Mouse (Mus musculus): ENCODE results near the gene Gm20388. TPM values are rescaled to one million over a fixed set of nuclear protein-coding genes. Genes with fewer than 3 reads are reported as not detected.

The Gm20388 gene
- polyA plus RNA-seq, 1 experiment from 2014 or later: not detected

- 2% methylated on average over 8 of the region's 8 CpGs for WGBS
- H3K4me2 ChIP-seq (ENCODE audit: low read depth, severe bottlenecking): no peak overlapping the region
- peaks cover 19% of the 10 kb centered on the region for H3K36me3 ChIP-seq (ENCODE audit: control insufficient read depth, insufficient read depth, low read length)
- ATAC-seq (ENCODE audit: insufficient number of reproducible peaks, low FRiP score, low TSS enrichment, low read depth): no peak
- peaks cover 65% of the 10 kb centered on the region for H3K4me1 ChIP-seq (ENCODE audit: control insufficient read depth, insufficient read depth, low read length)
- no peaks in the 10 kb centered on the region for H3K27me3 ChIP-seq (ENCODE audit: control insufficient read depth, insufficient read depth, low read length)
- peak; percentile 74 for DNase-seq (ENCODE audit: low spot score)
- H3K9me3 ChIP-seq (ENCODE audit: control insufficient read depth, low read length): no peaks in the 10 kb centered on the region
- peak overlapping the region; percentile 53 for H3K27ac ChIP-seq (replicated peaks; ENCODE audit: low read depth, low read length)
- no peak overlapping the region for H3K9ac ChIP-seq (ENCODE audit: low read length)
- H3K4me3 ChIP-seq (ENCODE audit: low read depth, low read length): no peak overlapping the region
Observed at GRCm38 (mm10) chr8:120563348-120563724, 652.7 kb downstream of the Gm20388 start.

- ATAC-seq (ENCODE audit: insufficient number of reproducible peaks, low FRiP score, low TSS enrichment, low read depth) (no peak), DNase-seq (ENCODE audit: low spot score) (peak; percentile 53)
- no peak overlapping the region for H3K4me2 ChIP-seq (ENCODE audit: low read depth, severe bottlenecking)
- peak overlapping the region; percentile 53 for H3K27ac ChIP-seq (replicated peaks; ENCODE audit: low read depth, low read length)
- no peak overlapping the region; the same call in 1 of the 2 replicates for H3K9ac ChIP-seq (ENCODE audit: low read length)
- H3K9me3 ChIP-seq (ENCODE audit: control insufficient read depth, low read length): no peaks in the 10 kb centered on the region
- H3K27me3 ChIP-seq (ENCODE audit: control insufficient read depth, insufficient read depth, low read length): no peaks in the 10 kb centered on the region
- WGBS: 24% methylated on average over 20 of the region's 20 CpGs
- H3K4me3 ChIP-seq (ENCODE audit: low read depth, low read length): no peak overlapping the region
- peaks cover 27% of the 10 kb centered on the region for H3K36me3 ChIP-seq (ENCODE audit: control insufficient read depth, insufficient read depth, low read length)
- peaks cover 57% of the 10 kb centered on the region for H3K4me1 ChIP-seq (ENCODE audit: control insufficient read depth, insufficient read depth, low read length)
Observed at GRCm38 (mm10) chr8:120563851-120564837, 653.5 kb downstream of the Gm20388 start.

GRCm38 (mm10) chr8:120565151-120565711 is 654.6 kb downstream of the Gm20388 start:
- no peak overlapping the region for H3K9ac ChIP-seq (ENCODE audit: low read length)
- peaks cover 30% of the 10 kb centered on the region for H3K36me3 ChIP-seq (ENCODE audit: control insufficient read depth, insufficient read depth, low read length)
- peaks cover 50% of the 10 kb centered on the region for H3K4me1 ChIP-seq (ENCODE audit: control insufficient read depth, insufficient read depth, low read length)

GRCm38 (mm10) chr8:120566681-120567080 is 656.0 kb downstream of the Gm20388 start:
- Histone ChIP-seq H3K4me2 (ENCODE audit: low read depth, severe bottlenecking) (no peak overlapping the region), H3K27ac (replicated peaks; ENCODE audit: low read depth, low read length) (no peak overlapping the region), H3K9me3 (ENCODE audit: control insufficient read depth, low read length) (no peaks in the 10 kb centered on the region), H3K36me3 (ENCODE audit: control insufficient read depth, insufficient read depth, low read length) (peaks cover 40% of the 10 kb centered on the region), H3K4me1 (ENCODE audit: control insufficient read depth, insufficient read depth, low read length) (peaks cover 48% of the 10 kb centered on the region), H3K27me3 (ENCODE audit: control insufficient read depth, insufficient read depth, low read length) (no peaks in the 10 kb centered on the region), H3K4me3 (ENCODE audit: low read depth, low read length) (no peak overlapping the region), H3K9ac (ENCODE audit: low read length) (no peak overlapping the region)
- 85% methylated on average over 8 of the region's 8 CpGs for WGBS
- DNase-seq (ENCODE audit: low spot score) (no peak), ATAC-seq (ENCODE audit: insufficient number of reproducible peaks, low FRiP score, low TSS enrichment, low read depth) (no peak)

More at GRCm38 (mm10) chr8:120565151-120565711, 654.6 kb downstream of the Gm20388 start:
- no peak overlapping the region for H3K27ac ChIP-seq (replicated peaks; ENCODE audit: low read depth, low read length)
- no peak overlapping the region for H3K4me2 ChIP-seq (ENCODE audit: low read depth, severe bottlenecking)
- peak; percentile 62 for DNase-seq (ENCODE audit: low spot score)
- no peak for ATAC-seq (ENCODE audit: insufficient number of reproducible peaks, low FRiP score, low TSS enrichment, low read depth)
- no peaks in the 10 kb centered on the region for H3K27me3 ChIP-seq (ENCODE audit: control insufficient read depth, insufficient read depth, low read length)
- H3K4me3 ChIP-seq (ENCODE audit: low read depth, low read length): no peak overlapping the region
- WGBS: 13% methylated on average over 7 of the region's 7 CpGs
- H3K9me3 ChIP-seq (ENCODE audit: control insufficient read depth, low read length): no peaks in the 10 kb centered on the region

GRCm38 (mm10) chr8:120567731-120568130 is 657.1 kb downstream of the Gm20388 start:
- H3K27ac ChIP-seq (replicated peaks; ENCODE audit: low read depth, low read length): no peak overlapping the region
- peaks cover 50% of the 10 kb centered on the region for H3K36me3 ChIP-seq (ENCODE audit: control insufficient read depth, insufficient read depth, low read length)
- H3K4me3 ChIP-seq (ENCODE audit: low read depth, low read length): no peak overlapping the region
- no peaks in the 10 kb centered on the region for H3K9me3 ChIP-seq (ENCODE audit: control insufficient read depth, low read length)
- DNase-seq (ENCODE audit: low spot score): no peak
- H3K27me3 ChIP-seq (ENCODE audit: control insufficient read depth, insufficient read depth, low read length): no peaks in the 10 kb centered on the region
- ATAC-seq (ENCODE audit: insufficient number of reproducible peaks, low FRiP score, low TSS enrichment, low read depth): no peak
- 96% methylated on average over 17 of the region's 17 CpGs for WGBS
- H3K4me2 ChIP-seq (ENCODE audit: low read depth, severe bottlenecking): no peak overlapping the region
- H3K4me1 ChIP-seq (ENCODE audit: control insufficient read depth, insufficient read depth, low read length): peaks cover 42% of the 10 kb centered on the region
- H3K9ac ChIP-seq (ENCODE audit: low read length): no peak overlapping the region

GRCm38 (mm10) chr8:120568164-120568798 is 657.6 kb downstream of the Gm20388 start:
- ATAC-seq (ENCODE audit: insufficient number of reproducible peaks, low FRiP score, low TSS enrichment, low read depth) (no peak), DNase-seq (ENCODE audit: low spot score) (no peak)
- H3K9me3 ChIP-seq (ENCODE audit: control insufficient read depth, low read length): no peaks in the 10 kb centered on the region
- peaks cover 54% of the 10 kb centered on the region for H3K36me3 ChIP-seq (ENCODE audit: control insufficient read depth, insufficient read depth, low read length)
- H3K4me1 ChIP-seq (ENCODE audit: control insufficient read depth, insufficient read depth, low read length): peaks cover 36% of the 10 kb centered on the region
- H3K27me3 ChIP-seq (ENCODE audit: control insufficient read depth, insufficient read depth, low read length): no peaks in the 10 kb centered on the region
- H3K27ac ChIP-seq (replicated peaks; ENCODE audit: low read depth, low read length): no peak overlapping the region
- no peak overlapping the region for H3K9ac ChIP-seq (ENCODE audit: low read length)
- WGBS: 96% methylated on average over 37 of the region's 37 CpGs
- H3K4me3 ChIP-seq (ENCODE audit: low read depth, low read length): no peak overlapping the region
- no peak overlapping the region for H3K4me2 ChIP-seq (ENCODE audit: low read depth, severe bottlenecking)

- Histone ChIP-seq H3K27me3 (ENCODE audit: control insufficient read depth, insufficient read depth, low read length) (no peaks in the 10 kb centered on the region), H3K4me3 (ENCODE audit: low read depth, low read length) (no peak overlapping the region), H3K9me3 (ENCODE audit: control insufficient read depth, low read length) (no peaks in the 10 kb centered on the region), H3K27ac (replicated peaks; ENCODE audit: low read depth, low read length) (no peak overlapping the region), H3K9ac (ENCODE audit: low read length) (no peak overlapping the region), H3K4me2 (ENCODE audit: low read depth, severe bottlenecking) (no peak overlapping the region), H3K4me1 (ENCODE audit: control insufficient read depth, insufficient read depth, low read length) (peaks cover 28% of the 10 kb centered on the region), H3K36me3 (ENCODE audit: control insufficient read depth, insufficient read depth, low read length) (peaks cover 57% of the 10 kb centered on the region)
- DNase-seq (ENCODE audit: low spot score) (no peak), ATAC-seq (ENCODE audit: insufficient number of reproducible peaks, low FRiP score, low TSS enrichment, low read depth) (no peak)
- WGBS: 91% methylated on average over 17 of the region's 17 CpGs
Observed at GRCm38 (mm10) chr8:120569123-120569522, 658.5 kb downstream of the Gm20388 start.

- ATAC-seq (ENCODE audit: insufficient number of reproducible peaks, low FRiP score, low TSS enrichment, low read depth) (no peak), DNase-seq (ENCODE audit: low spot score) (peak; percentile 92)
- Histone ChIP-seq H3K9ac (ENCODE audit: low read length) (no peak overlapping the region), H3K27ac (replicated peaks; ENCODE audit: low read depth, low read length) (no peak overlapping the region), H3K36me3 (ENCODE audit: control insufficient read depth, insufficient read depth, low read length) (peaks cover 65% of the 10 kb centered on the region), H3K9me3 (ENCODE audit: control insufficient read depth, low read length) (no peaks in the 10 kb centered on the region), H3K4me3 (ENCODE audit: low read depth, low read length) (no peak overlapping the region), H3K27me3 (ENCODE audit: control insufficient read depth, insufficient read depth, low read length) (no peaks in the 10 kb centered on the region), H3K4me2 (ENCODE audit: low read depth, severe bottlenecking) (no peak overlapping the region), H3K4me1 (ENCODE audit: control insufficient read depth, insufficient read depth, low read length) (peaks cover 18% of the 10 kb centered on the region)
- 55% methylated on average over 13 of the region's 13 CpGs for WGBS
Observed at GRCm38 (mm10) chr8:120569939-120570715, 659.5 kb downstream of the Gm20388 start.
